Mouse (Mus musculus): ENCODE data around the gene Mrpl4.

Gene Mrpl4

DNA sequence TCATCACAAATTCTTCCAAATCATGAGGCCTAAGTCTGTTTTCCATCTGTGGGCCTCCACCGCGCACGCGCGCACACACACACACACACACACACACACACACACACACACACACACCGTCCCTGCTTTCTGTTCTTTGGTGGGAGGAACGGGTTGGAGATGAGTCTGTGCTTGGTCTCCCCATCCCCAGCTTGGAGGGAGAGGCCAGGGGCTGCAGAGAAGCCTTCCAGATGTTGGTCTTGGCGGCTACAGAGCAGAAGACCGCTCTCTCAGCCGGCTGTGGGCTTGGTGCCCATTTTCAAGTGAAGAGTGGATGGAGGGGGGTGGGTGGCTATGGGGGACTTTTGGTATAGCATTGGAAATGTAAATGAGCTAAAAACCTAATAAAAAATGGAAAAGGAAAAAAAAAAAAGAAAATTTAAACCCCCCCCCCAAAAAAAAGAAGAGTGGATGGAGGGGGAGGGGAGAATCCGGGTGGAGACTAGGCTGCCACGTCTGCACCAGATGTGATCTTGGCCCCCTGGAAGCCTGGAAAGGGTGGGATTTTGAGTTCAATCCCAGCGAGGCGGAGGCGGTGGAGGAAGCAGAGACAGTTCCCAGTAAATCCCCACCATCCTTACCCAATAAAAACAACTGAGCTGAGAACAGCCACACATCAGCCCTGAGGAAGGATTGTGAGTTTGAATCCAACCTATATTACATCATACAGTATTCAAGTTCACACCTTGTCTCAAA, 15.4 kb upstream of the Mrpl4 start:
- no peak for DNase-seq (ENCODE audit: low read depth, low spot score)

DNA sequence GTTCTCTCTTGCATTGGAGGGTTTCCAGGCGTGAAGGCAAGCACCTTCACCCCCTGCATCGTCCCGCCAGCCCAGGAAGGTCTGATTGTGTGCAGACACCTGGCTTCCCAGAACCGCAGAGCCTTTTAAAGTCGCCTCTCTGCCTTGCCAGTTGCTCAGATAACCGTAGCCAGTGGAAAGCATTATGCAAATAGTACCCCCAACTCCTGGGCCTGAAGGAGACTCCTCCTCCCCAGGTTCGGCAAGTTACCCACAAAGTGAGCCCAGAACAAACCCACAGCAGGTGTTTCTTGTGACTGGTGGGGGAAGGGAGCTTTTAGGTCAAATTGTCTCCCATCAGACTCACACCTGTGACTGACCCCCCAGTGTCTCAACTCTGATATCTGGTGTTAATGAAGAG, 14.6 kb upstream of the Mrpl4 start:
- DNase-seq (ENCODE audit: low read depth, low spot score): peak; percentile 25

DNA sequence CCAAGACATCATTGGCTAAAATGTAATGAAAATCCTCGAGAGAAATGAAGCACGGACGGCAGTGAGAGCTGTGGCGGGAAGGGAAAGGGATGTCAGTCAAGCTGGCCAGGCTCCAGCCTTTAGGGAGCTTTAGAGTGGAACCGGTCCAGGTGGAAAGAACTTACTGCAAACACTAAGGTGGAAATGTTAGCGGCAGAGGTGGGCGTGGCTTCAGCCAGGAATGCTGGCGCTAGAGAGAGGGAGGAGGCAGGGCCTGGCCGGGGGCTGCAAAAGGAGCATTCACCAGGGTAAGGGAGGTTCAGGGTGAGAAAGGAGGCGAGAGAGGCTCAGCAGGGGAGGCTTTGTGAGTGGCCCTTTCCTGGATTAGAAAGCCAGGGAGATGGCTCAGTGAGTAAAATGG, 11.7 kb upstream of the Mrpl4 start:
- DNase-seq (ENCODE audit: low read depth, low spot score): peak; percentile 91

DNA sequence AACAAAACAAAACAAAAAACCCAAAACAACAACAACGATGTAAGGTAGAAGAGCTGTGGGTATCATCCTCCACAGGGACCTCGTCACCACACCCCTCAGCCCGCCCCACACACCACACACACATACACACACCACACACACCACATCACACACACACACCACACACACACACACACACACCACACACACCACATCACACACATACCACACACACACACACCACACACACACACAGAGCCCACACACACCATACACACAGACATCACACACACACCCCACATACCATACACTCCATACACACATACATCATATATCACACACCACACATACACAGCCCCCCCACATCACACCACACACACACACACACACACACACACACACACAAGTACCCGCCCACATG, 11.0 kb upstream of the Mrpl4 start:
- DNase-seq (ENCODE audit: low read depth, low spot score): no peak

DNA sequence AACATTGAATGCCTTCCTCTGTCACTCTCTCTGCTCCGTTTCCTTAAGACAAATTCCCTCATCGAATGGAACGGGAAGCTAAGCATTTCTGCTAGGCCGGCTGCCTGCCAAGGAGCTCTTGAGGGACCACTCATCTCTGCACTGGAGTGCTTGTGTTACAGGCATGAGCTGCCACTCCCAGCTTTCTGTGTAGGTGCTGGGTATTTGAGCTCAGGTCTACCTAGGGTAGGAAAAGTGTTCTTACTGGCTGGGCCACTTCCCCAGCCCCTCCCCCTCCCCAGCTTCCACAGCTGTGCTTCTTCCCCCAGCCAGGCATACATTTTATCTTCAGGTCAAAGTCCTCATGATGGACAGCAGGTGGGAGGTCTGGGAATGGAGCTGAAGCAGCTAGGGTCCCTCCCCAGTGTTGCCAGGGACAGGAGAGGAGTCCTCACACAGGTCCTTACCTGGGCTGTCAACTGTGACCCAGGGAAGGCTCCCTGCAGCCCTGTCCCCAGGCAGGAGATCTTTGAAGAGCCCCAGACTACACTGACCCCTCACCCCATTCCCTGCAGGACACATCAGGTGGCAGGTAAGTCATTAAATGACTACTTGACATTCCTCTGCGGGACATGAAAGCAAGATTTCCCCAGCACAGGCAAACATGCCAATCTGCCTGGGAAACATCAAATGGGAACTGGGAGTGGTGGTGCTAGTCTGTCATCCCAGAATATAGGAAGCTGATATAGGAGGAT, 9.2 kb upstream of the Mrpl4 start:
- DNase-seq (ENCODE audit: low read depth, low spot score): no peak

DNA sequence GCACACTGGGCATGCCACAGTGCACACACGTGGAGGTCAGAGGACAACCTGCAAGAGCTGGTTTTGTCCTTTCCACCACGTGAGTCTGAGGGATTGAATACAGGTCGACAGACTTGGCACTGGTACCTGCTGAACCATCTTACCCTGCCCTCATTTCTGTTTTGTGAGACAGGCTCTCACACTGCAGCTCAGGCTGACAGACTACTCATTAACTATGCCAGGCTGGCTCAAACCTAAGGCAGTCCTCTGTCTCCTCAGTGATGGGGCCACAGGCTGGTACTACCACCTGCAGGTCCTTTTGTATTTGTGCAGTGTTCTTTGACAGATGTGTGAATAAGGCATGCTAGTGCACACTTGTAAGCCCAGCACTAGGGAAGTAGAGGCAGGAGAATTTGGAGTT, 7.5 kb upstream of the Mrpl4 start:
- peak; percentile 35 for DNase-seq (ENCODE audit: low read depth, low spot score)

DNA sequence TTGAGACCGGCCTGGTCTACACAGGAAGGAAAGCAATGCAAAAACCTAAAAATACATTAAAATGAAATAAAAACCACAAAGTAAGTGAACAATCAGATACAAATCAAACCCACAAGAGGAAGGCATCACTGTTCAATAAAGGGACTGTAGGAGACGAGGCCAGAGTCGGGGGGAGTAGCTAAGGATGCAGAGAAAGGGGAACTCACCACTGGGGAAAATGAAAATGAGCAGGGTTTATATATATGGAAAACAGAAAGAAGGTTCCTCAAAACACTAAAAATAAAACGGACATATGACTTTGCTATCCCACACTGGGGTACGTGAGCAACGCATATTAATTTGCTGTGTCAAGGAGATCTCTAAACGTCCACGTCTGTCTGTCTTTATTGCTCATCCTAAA, 5.5 kb upstream of the Mrpl4 start:
- DNase-seq (ENCODE audit: low read depth, low spot score): no peak

DNA sequence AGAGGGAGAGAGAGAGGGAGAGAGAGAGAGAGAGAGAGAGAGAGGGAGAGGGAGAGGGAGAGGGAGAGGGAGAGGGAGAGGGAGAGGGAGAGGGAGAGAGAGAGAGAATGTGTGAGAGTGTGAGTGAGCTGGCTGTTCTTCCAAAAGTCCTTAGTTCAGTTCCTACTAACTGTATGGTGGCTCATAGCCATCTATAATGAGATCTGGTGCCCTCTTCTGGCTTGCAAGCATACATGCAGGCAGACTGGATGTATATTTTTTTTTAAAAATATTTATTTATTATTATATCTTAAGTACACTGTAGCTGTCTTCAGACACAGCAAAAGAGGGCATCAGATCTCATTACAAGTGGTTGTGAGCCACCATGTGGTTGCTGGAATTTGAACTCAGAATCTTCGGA, 4.2 kb upstream of the Mrpl4 start:
- DNase-seq (ENCODE audit: low read depth, low spot score): peak; percentile 45

DNA sequence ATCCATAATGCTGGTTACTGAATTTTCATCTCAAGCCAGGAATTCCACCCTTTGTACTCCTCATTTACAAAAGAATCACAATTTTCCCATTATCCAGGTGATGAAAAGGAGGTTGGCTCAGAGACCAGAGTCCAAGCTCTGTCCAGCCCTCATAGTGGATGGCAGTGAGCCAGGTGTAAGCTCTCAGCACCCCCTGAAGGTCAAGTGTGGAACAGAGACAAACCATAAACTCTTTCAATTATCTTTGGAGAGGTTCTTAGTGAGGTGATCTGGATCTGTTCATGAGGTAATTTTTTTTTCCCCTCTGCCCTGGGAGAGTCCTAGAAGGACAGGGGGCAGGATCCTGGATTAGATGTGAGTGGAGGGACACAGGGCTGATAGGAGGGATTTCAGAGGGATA, 1.7 kb upstream of the Mrpl4 start:
- peak; percentile 63 for DNase-seq (ENCODE audit: low read depth, low spot score)

DNA sequence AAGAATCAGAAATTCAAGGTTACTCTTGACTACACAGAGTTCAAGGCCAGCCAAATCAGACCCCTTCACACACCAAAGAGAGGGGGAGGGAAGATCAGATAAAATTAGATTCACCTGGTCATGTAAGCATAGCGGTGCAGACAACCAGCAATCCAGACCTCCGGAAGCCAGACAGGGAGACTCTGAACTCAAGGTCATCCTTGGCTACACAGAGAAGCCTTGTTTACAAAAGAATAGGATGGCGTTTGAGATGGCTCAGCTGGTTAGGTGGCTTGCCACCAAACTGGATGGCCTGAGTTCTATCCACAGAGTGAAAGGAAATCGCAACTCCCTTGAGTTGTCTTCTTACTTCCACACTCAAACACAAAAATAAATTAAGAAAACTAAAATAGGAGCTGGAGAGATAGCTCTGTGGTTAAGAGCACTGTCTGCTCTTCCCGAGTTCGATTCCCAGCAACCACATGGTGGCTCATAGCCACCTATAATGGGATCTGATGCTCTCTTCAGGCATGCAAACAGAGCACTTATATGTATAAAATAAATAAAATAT, 812 bp upstream of the Mrpl4 start:
- peak; percentile 86 for DNase-seq (ENCODE audit: low read depth, low spot score)

DNA sequence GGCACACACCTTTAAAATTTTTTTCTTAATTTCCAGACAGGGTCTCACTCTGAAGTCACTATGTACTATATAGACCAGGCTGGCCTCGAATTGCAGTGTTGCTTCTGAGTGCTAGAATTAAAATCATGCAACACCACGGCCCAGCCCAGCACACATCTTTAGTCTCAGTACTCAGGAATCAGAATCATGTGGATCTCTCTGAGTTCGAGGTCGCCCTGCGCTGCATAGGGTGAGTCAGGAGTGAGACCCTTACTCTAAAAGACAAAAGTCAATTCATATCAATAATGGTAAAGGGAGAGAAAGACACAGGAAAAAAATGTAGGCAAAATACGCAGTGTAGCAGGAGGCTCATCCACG, 290 bp upstream of the Mrpl4 start:
- no peak for DNase-seq (ENCODE audit: low read depth, low spot score)

DNA sequence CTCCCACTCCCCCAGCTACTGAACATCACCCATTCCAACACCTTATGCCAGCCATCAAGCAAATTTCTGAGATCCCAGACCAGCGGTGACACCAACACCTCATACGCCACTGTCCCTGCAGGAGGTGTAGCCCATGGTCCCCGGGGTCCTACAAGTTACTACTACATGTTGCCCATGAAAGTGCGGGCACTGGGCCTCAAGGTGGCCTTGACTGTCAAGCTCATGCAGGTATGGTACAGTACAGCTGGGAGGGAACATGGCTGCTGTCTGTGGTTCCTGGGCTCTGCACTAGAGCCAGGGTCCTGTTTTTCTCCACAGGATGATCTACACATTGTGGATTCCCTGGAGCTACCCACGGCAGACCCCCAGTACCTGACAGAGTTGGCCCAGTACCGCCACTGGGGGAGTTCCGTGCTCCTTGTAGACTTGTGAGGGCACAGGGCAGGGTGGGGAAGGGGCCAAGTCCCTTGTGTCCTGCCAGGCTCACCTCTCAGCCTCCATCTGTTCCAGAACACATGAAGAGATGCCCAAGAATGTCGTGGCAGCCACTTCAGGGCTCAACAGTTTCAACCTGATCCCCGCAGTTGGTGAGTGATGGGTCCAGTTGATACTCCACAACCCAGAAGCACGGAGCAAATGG, 4.9 kb downstream of the Mrpl4 start:
- no peak for DNase-seq (ENCODE audit: low read depth, low spot score)

DNA sequence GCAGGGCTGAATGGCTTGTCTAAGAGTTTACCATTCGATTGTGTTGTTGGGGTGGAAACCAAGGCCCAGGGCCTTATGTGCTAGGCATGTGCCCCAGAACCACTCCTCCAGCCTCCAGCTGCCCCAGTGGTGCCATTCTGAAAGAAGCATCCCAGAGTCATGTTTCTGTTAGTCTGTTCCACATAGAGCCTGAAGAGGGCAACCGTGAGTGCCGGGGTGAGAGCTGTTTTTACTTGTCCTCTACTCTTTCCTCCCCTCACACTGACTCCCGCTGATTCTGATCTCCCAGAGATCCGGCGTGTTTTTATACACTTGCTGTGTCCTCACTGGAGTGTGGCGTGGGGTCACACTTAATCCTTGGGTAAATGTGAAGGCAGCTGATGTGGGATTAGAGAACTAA, 5.5 kb downstream of the Mrpl4 start:
- DNase-seq (ENCODE audit: low read depth, low spot score): peak; percentile 57

DNA sequence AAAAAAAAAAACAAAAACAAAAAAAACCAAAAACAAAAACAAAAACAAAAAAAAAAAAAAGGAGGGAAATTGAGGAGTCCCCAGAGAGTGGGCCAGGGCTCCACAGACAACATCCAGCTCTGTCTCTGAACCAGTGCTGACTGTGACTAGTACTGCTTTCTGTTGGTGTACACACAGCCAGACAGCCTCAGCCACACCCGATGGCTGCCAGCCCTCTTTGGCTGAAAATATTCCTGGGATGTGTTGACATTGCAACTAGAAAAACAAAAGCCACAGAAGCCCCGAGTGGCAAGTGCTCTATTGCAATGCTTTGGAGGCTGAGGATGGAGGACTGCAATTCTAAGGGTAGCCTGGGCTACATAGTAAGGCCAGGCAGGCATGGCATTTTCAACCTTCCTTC, 7.8 kb downstream of the Mrpl4 start:
- no peak for DNase-seq (ENCODE audit: low read depth, low spot score)

DNA sequence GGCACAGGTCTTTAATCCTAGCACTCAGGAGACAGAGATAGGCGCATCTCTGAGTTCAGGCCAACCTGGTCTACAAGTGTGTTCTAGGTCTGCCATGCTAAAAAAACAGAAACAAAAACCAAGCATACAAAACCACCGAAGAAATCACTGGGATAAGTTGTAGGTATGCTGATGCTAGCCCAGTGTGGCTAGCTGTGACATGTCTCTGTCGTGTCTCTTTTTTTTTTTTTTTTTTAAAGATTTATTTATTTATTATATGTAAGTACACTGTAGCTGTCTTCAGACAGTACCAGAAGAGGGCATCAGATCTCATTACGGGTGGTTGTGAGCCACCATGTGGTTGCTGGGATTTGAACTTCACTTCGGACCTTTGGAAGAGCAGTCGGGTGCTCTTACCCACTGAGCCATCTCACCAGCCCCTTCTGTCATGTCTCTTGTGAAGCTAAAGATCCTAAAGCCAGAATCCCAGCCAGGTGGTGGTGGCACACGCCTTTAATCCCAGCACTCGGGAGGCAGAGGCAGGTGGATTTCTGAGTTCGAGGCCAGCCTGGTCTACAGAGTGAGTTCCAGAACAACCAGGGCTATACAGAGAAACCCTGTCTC, 8.5 kb downstream of the Mrpl4 start:
- peak; percentile 58 for DNase-seq (ENCODE audit: low read depth, low spot score)

DNA sequence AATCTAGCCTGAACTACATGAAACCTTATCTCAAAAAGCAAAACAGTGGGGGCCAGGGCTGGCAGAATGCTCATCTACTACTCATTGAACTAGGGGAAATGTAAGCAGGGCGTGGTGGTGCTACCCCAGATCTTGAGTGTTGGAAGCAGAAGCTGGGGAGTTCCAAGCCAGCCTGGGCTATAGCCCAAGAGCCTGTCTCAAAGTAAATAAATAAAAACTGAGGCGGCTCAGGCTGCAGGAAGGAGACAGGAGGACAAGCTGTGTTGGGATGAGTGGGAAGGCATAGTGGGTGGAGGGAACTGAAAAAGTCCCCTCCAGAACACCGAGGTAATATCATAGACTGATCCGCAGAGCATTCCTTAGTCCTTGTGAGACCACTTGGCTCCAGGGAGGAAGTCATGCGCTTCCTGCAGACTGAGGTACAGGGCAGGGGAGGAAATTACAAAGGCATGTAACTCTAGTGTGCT, 9.3 kb downstream of the Mrpl4 start:
- no peak for DNase-seq (ENCODE audit: low read depth, low spot score)

DNA sequence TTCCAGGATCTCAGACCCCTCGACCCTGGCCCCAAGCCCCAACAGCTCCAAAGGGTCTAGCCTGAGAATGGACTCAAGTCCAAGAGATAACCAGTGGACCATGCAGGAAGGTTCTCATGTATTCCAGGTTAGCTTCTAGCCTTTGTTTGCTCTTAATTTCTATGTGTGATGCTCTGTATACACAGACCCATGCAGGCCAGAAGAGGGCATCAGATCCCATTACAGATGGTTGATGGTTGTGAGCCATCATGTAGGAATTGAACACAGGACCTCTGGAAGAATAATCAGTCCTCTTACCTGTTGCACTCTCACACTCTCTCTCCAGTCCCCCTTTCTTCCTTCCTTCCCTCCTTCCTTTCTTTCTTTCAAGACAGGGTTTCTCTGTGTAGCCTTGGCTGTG, 9.8 kb downstream of the Mrpl4 start:
- DNase-seq (ENCODE audit: low read depth, low spot score): no peak

DNA sequence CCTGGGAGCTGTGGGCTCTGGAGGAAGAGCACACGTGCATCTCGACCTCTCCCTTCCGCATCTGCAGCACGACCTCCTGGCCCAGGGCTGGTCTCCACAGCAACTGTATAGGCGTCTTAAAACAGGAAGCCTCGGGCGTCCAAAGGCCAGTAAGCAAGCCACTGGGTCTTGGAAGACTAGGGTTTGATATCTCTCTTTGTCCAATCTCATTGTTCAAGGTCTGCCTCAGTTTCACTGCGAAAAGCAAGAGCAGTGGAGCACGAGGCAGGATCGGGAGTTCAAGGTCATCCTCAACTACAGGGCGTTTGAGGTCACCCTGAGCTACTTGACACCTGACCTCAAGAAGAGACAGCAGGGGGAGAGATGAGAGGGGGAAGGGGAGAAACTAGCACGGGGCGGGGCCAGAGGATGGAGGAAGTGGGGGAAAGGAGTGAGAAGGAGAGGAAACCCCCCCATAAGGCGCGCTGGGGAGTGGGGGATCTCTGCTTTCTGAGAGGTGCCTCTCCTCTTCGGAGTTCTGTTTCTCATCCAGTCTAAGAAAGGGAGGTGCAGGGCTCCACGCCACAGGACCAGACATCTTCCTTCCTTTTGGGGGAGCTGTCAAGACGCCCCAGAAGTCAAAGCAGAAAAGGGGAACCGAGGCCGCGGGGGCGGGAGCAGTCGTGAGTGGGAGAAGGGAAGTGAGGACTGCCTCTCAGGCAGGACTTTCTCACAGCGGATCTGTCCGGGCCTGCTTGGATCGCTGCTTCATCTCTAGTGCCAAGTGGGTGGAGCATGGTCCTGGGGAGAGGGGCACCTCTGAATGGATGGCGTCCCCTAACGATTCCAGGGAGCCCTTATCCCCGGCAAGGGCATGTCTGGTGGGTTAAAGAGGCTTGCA, 12.4 kb downstream of the Mrpl4 start:
- DNase-seq (ENCODE audit: low read depth, low spot score): peak; percentile 93

DNA sequence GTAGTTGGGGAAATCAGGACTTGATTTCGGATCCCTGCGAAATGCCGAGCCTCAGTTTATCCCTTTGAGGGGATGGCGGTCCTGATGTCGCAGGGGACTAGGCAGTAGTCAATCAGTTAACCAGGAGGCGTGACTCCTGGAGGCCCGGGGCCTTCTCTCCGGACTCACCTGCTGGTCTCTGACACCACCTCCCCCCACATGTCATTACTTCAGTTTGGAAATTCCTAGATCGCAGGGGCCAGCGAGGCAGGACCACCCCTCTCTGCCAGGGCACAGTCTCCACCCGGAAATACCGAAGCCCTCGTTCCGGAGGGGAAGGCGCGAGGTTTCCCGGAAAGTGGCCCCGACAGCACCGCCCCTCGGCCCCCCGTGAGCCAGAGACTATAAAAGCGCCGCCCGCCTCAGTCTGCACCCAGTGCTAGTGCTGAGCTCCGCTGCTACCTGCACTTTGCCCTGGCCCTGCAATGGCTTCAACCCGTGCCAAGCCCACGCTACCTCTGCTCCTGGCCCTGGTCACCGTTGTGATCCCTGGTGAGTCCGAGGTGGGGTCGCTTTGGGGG, 13.1 kb downstream of the Mrpl4 start, which contains the start of gene Icam1:
Gene Icam1, plus strand, starts transcription at position 415 of the 560 bp plus-strand sequence.
- DNase-seq (ENCODE audit: low read depth, low spot score): peak; percentile 83

DNA sequence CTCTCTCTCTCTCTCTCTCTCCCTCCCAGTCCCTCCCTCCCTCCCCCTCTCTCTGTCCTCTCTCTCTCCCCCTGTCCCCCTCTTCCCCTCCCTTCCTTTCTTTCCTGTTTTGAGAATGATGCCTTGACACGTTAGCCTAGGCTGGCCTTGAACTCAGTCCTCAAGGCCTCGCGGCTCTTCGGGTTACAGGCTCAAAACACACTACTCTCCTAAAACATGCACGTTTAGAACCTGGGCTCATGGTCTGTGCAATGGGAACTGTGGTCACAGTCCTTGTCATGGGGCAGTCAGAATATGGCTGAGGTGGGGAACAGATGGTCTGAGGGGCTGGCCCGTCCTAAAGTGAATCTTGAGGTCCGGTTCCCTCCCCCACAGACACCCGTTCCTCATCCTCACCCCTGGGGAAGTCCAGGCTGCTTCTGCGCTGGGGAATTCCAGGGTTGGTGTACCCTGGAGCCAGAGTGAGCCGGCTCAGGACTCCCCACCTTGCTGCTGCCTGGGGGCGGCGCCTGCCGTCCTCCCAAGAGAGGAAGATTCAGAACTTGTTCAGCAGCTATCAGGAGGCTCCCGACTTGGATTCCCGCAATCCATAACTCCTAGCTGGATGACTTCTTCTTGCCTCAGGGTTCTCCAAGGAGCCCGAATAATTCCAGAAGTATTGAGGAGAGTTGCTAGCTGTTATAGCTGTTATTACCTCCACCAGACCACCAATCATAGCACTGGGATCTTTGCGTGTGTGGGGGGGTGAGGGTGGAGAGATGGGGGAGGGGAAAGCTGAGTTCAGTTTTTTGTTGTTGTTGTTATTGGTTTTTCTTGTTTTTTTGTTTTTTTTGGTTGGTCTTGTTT, 14.0 kb downstream of the Mrpl4 start:
- DNase-seq (ENCODE audit: low read depth, low spot score): peak; percentile 56
